Mouse (Mus musculus) E14TG2a.4 (cell line): ENCODE data around the gene Mrc2.

Source experiments
- H3K27me3 ChIP-seq: 2 replicates; pipeline ENCODE4 v1.6.1; 2014; ENCODE audit warnings: low read length, control low read depth; ENCODE audit not compliant: insufficient read depth
- H3K36me3 ChIP-seq: 2 replicates; pipeline ENCODE4 v1.6.1; 2014; ENCODE audit warnings: low read length, control low read depth; ENCODE audit not compliant: insufficient read depth
- H3K4me1 ChIP-seq: replicated peaks from 2 replicates; pipeline ENCODE4 v1.6.1; 2014; ENCODE audit warnings: low read depth, low read length, control low read depth
- H3K4me3 ChIP-seq: replicated peaks from 2 replicates; pipeline ENCODE4 v1.5.1; 2014; ENCODE audit warnings: mild to moderate bottlenecking, low read length
- H3K9me3 ChIP-seq: 2 replicates; pipeline ENCODE4 v1.6.1; 2014; ENCODE audit warnings: low read length, control low read depth
- CTCF ChIP-seq: conservative IDR thresholded peaks from 2 replicates; pipeline ENCODE4 v1.5.1; 2014; ENCODE audit warnings: low read length
- NANOG ChIP-seq: IDR thresholded peaks from 2 replicates; pipeline ENCODE4 v1.6.1; 2014; ENCODE audit warnings: borderline replicate concordance, low read length, mixed read lengths
- POU5F1 ChIP-seq: IDR thresholded peaks from 2 replicates; pipeline ENCODE4 v1.6.1; 2014; ENCODE audit warnings: low read length, borderline replicate concordance

Mrc2 gene

GRCm38 (mm10) chr11:105363598-105364385, 71.3 kb downstream of the Mrc2 start:
- Histone ChIP-seq H3K27me3 (peaks cover 40% of the 10 kb centered on the region), H3K4me1 (peaks cover 33% of the 10 kb centered on the region), H3K9me3 (no peaks in the 10 kb centered on the region), H3K36me3 (no peaks in the 10 kb centered on the region), H3K4me3 (peak overlapping the region; percentile 77)
- TF ChIP-seq CTCF (no peak), POU5F1 (no peak), NANOG (no peak)

GRCm38 (mm10) chr11:105364386-105365065, 72.1 kb downstream of the Mrc2 start:
- no peaks in the 10 kb centered on the region for H3K36me3 ChIP-seq
- no peak for TF ChIP-seq CTCF
- TF ChIP-seq POU5F1 = no peak
- TF ChIP-seq NANOG = no peak
- peaks cover 40% of the 10 kb centered on the region for H3K27me3 ChIP-seq
- H3K9me3 ChIP-seq = no peaks in the 10 kb centered on the region
- H3K4me3 ChIP-seq = no peak overlapping the region
- H3K4me1 ChIP-seq = peaks cover 33% of the 10 kb centered on the region

- Histone ChIP-seq H3K4me1 (peaks cover 33% of the 10 kb centered on the region), H3K9me3 (no peaks in the 10 kb centered on the region), H3K27me3 (peaks cover 37% of the 10 kb centered on the region), H3K36me3 (no peaks in the 10 kb centered on the region), H3K4me3 (no peak overlapping the region)
- TF ChIP-seq POU5F1 = no peak
- no peak for TF ChIP-seq NANOG
- no peak for TF ChIP-seq CTCF
Measured at GRCm38 (mm10) chr11:105365611-105366010, 73.2 kb downstream of the Mrc2 start.

- H3K36me3 ChIP-seq = no peaks in the 10 kb centered on the region
- no peak overlapping the region for H3K4me3 ChIP-seq
- peaks cover 33% of the 10 kb centered on the region for H3K4me1 ChIP-seq
- no peaks in the 10 kb centered on the region for H3K9me3 ChIP-seq
- no peak for TF ChIP-seq NANOG
- TF ChIP-seq POU5F1 = no peak
- TF ChIP-seq CTCF = no peak
- H3K27me3 ChIP-seq = peaks cover 36% of the 10 kb centered on the region
Measured at GRCm38 (mm10) chr11:105366051-105366450, 73.6 kb downstream of the Mrc2 start.

- peaks cover 28% of the 10 kb centered on the region for H3K27me3 ChIP-seq
- TF ChIP-seq POU5F1 = no peak
- TF ChIP-seq NANOG = no peak
- TF ChIP-seq CTCF = no peak
- no peaks in the 10 kb centered on the region for H3K9me3 ChIP-seq
Measured at GRCm38 (mm10) chr11:105367163-105367562, 74.7 kb downstream of the Mrc2 start.

GRCm38 (mm10) chr11:105368833-105369232, 76.4 kb downstream of the Mrc2 start:
- Histone ChIP-seq H3K9me3 (no peaks in the 10 kb centered on the region), H3K36me3 (no peaks in the 10 kb centered on the region), H3K4me3 (no peak overlapping the region), H3K4me1 (peaks cover 28% of the 10 kb centered on the region), H3K27me3 (peaks cover 16% of the 10 kb centered on the region)
- no peak for TF ChIP-seq POU5F1
- TF ChIP-seq NANOG = no peak
- TF ChIP-seq CTCF = no peak

More at GRCm38 (mm10) chr11:105367163-105367562, 74.7 kb downstream of the Mrc2 start:
- H3K4me1 ChIP-seq = peaks cover 33% of the 10 kb centered on the region
- H3K4me3 ChIP-seq = no peak overlapping the region
- no peaks in the 10 kb centered on the region for H3K36me3 ChIP-seq

GRCm38 (mm10) chr11:105369526-105370386, 77.3 kb downstream of the Mrc2 start:
- TF ChIP-seq NANOG (no peak), CTCF (no peak)

GRCm38 (mm10) chr11:105371818-105372217, 79.4 kb downstream of the Mrc2 start:
- H3K9me3 ChIP-seq = no peaks in the 10 kb centered on the region
- H3K4me3 ChIP-seq = no peak overlapping the region
- H3K36me3 ChIP-seq = no peaks in the 10 kb centered on the region
- H3K4me1 ChIP-seq = peaks cover 8% of the 10 kb centered on the region; the same call in 1 of the 2 replicates
- H3K27me3 ChIP-seq = peaks cover 2% of the 10 kb centered on the region; the same call in 1 of the 2 replicates
- no peak for TF ChIP-seq POU5F1
- no peak for TF ChIP-seq NANOG
- TF ChIP-seq CTCF = no peak

More at GRCm38 (mm10) chr11:105369526-105370386, 77.3 kb downstream of the Mrc2 start:
- no peak overlapping the region for H3K4me3 ChIP-seq
- H3K27me3 ChIP-seq = peaks cover 7% of the 10 kb centered on the region; the same call in 1 of the 2 replicates
- peaks cover 21% of the 10 kb centered on the region for H3K4me1 ChIP-seq
- no peaks in the 10 kb centered on the region for H3K9me3 ChIP-seq
- H3K36me3 ChIP-seq = no peaks in the 10 kb centered on the region
